Mouse (Mus musculus): ENCODE data around the gene Siglech. TPM values are rescaled to one million over a fixed set of nuclear protein-coding genes. Genes with fewer than 3 reads are reported as not detected.
A peak's percentile ranks its signal among the peaks of the same experiment; 100 is the strongest.

Siglech gene
- polyA plus RNA-seq, 1 experiment from 2014 or later = 1.6 TPM

DNA sequence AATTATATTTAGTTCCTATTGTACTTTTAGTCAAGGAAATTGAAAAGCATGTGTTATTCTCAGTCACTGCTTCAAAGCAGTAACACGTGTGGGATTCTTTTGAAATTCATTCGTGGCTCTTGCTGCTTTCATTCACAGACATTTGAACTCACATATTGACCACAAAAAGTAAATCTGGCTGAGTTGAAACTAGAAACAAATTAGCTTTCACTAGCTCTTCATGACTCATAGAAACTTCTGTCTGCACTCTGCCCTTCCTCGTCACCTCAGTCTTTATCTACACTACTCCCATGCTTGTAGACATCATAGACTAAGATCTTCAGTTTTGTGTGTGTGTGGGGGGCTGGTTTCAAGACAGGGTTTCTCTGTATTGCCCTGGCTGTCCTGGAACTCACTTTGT, 32.0 kb downstream of the Siglech start:
- Histone ChIP-seq H3K9ac (ENCODE audit: low read length) (no peak overlapping the region), H3K27ac (ENCODE audit: low read depth) (no peak overlapping the region), H3K36me3 (ENCODE audit: control insufficient read depth, insufficient read depth, low read length) (peaks cover 88% of the 10 kb centered on the region), H3K4me3 (ENCODE audit: low read depth, low read length) (no peak overlapping the region), H3K9me3 (ENCODE audit: control insufficient read depth, low read length) (no peaks in the 10 kb centered on the region), H3K4me2 (ENCODE audit: low read length) (no peak overlapping the region), H3K4me1 (replicated peaks; ENCODE audit: control insufficient read depth, insufficient read depth, low read length) (peaks cover 2% of the 10 kb centered on the region), H3K27me3 (replicated peaks; ENCODE audit: control insufficient read depth, insufficient read depth, low read length) (no peaks in the 10 kb centered on the region)
- DNase-seq (ENCODE audit: low spot score) (no peak), ATAC-seq (replicated peaks; ENCODE audit: low FRiP score, low TSS enrichment, low read depth) (no peak)
- WGBS = 92% methylated on average over 3 of the region's 3 CpGs

DNA sequence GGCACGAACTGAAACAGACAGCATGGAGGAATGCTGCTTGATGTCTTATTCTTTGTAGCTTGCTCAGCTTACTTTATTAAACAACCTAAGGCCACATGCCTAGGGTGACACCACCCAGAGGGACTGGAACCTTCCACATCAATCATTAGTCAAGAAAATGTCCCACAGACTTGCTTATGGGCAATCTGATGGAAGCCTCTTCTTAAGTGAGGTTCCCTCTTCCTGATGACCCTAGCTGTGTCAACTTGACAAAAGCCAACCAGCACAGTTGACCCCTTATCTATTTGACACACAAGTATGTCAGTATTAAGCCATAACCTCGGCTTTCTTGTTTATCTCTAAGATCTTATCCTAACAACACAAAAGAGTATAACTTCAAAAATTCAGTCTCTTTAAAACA, 42.0 kb downstream of the Siglech start:
- Histone ChIP-seq H3K27ac (ENCODE audit: low read depth) (no peak overlapping the region), H3K4me3 (ENCODE audit: low read depth, low read length) (no peak overlapping the region), H3K9me3 (ENCODE audit: control insufficient read depth, low read length) (no peaks in the 10 kb centered on the region), H3K4me2 (ENCODE audit: low read length) (no peak overlapping the region), H3K9ac (ENCODE audit: low read length) (no peak overlapping the region), H3K36me3 (ENCODE audit: control insufficient read depth, insufficient read depth, low read length) (peaks cover 91% of the 10 kb centered on the region), H3K4me1 (replicated peaks; ENCODE audit: control insufficient read depth, insufficient read depth, low read length) (no peaks in the 10 kb centered on the region), H3K27me3 (replicated peaks; ENCODE audit: control insufficient read depth, insufficient read depth, low read length) (no peaks in the 10 kb centered on the region)
- 77% methylated on average over 2 of the region's 2 CpGs for WGBS
- ATAC-seq (replicated peaks; ENCODE audit: low FRiP score, low TSS enrichment, low read depth) = no peak
- DNase-seq (ENCODE audit: low spot score) = peak; percentile 27

GRCm38 (mm10) chr7:55824468-55824867, 56.5 kb downstream of the Siglech start:
- WGBS = 84% methylated on average over 5 of the region's 5 CpGs
- H3K9me3 ChIP-seq (ENCODE audit: control insufficient read depth, low read length) = no peaks in the 10 kb centered on the region
- ATAC-seq (replicated peaks; ENCODE audit: low FRiP score, low TSS enrichment, low read depth) (no peak), DNase-seq (ENCODE audit: low spot score) (no peak)
- peaks cover 85% of the 10 kb centered on the region for H3K36me3 ChIP-seq (ENCODE audit: control insufficient read depth, insufficient read depth, low read length)
- no peak overlapping the region for H3K4me2 ChIP-seq (ENCODE audit: low read length)
- H3K27me3 ChIP-seq (replicated peaks; ENCODE audit: control insufficient read depth, insufficient read depth, low read length) = no peaks in the 10 kb centered on the region
- H3K27ac ChIP-seq (ENCODE audit: low read depth) = no peak overlapping the region
- H3K9ac ChIP-seq (ENCODE audit: low read length) = no peak overlapping the region
- no peaks in the 10 kb centered on the region for H3K4me1 ChIP-seq (replicated peaks; ENCODE audit: control insufficient read depth, insufficient read depth, low read length)
- H3K4me3 ChIP-seq (ENCODE audit: low read depth, low read length) = no peak overlapping the region

DNA sequence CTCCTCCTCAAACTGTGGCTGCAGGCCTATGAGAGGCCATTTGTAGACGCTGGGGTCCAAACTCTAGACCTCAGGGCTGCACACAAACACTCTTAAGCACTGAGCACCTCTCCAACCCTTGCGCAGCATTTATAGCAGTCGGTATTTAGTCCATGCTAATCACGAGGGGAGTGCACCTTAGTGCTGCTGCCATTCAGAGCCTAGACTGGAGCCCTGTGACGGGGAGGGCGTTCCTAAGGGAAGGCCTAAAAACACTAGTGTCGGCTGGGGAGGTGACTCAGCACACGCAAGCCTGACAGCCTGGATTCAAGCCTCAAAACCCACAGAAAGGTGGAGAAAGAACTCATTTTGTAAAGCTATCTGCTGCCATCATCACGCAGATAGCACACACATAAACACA, 59.6 kb downstream of the Siglech start:
- no peaks in the 10 kb centered on the region for H3K4me1 ChIP-seq (replicated peaks; ENCODE audit: control insufficient read depth, insufficient read depth, low read length)
- H3K4me3 ChIP-seq (ENCODE audit: low read depth, low read length) = no peak overlapping the region
- no peak overlapping the region for H3K4me2 ChIP-seq (ENCODE audit: low read length)
- H3K36me3 ChIP-seq (ENCODE audit: control insufficient read depth, insufficient read depth, low read length) = peaks cover 86% of the 10 kb centered on the region
- no peak overlapping the region for H3K27ac ChIP-seq (ENCODE audit: low read depth)
- DNase-seq (ENCODE audit: low spot score) (no peak), ATAC-seq (replicated peaks; ENCODE audit: low FRiP score, low TSS enrichment, low read depth) (no peak)
- H3K27me3 ChIP-seq (replicated peaks; ENCODE audit: control insufficient read depth, insufficient read depth, low read length) = no peaks in the 10 kb centered on the region
- H3K9me3 ChIP-seq (ENCODE audit: control insufficient read depth, low read length) = no peaks in the 10 kb centered on the region
- no peak overlapping the region for H3K9ac ChIP-seq (ENCODE audit: low read length)
- WGBS = 89% methylated on average over 9 of the region's 9 CpGs

Other genes with a start within 250 kb of the Siglech start
- 28.2 and 31.5 TPM in 2 replicates for gene Tubgcp5, start 26.0 kb downstream of the Siglech start, polyA plus RNA-seq (2014; fragmentation: Nextera tagmentation; extraction: Ambion mirVana)
- 102 and 118 TPM in 2 replicates for gene Cyfip1, start 73.6 kb downstream of the Siglech start, polyA plus RNA-seq (2014; fragmentation: Nextera tagmentation; extraction: Ambion mirVana)
- 52.3 and 54.5 TPM in 2 replicates for gene Nipa2, start 194.3 kb downstream of the Siglech start, polyA plus RNA-seq (2014; fragmentation: Nextera tagmentation; extraction: Ambion mirVana)

All from intestine, embryonic 14.5 days (tissue).